Mouse (Mus musculus): ENCODE data around the gene Cblb. TPM values are rescaled to one million over a fixed set of nuclear protein-coding genes. Genes with fewer than 3 reads are reported as not detected.
A peak's percentile ranks its signal among the peaks of the same experiment; 100 is the strongest.

Gene Cblb
- total and polyA plus RNA-seq, 2 experiments from 2014 or later, result 3.4 to 10.4 TPM

- H3K27ac ChIP-seq (ENCODE audit: low read depth), result no peak overlapping the region
- H3K9me3 ChIP-seq (replicated peaks; ENCODE audit: control insufficient read depth, low read length), result no peaks in the 10 kb centered on the region
- H3K4me1 ChIP-seq (ENCODE audit: control insufficient read depth, insufficient read depth), result peaks cover 14% of the 10 kb centered on the region; the same call in 1 of the 2 replicates
- no peak for DNase-seq (ENCODE audit: low spot score)
- H3K4me3 ChIP-seq (ENCODE audit: low read depth, low read length), result no peak overlapping the region
- 60% methylated on average over 4 of the region's 4 CpGs for WGBS
- no peak for ATAC-seq (ENCODE audit: insufficient read depth, low read depth)
- peaks cover 24% of the 10 kb centered on the region for H3K36me3 ChIP-seq (replicated peaks; ENCODE audit: control insufficient read depth, insufficient read depth, low read length)
- H3K27me3 ChIP-seq (ENCODE audit: control insufficient read depth, insufficient read depth, low read length), result no peaks in the 10 kb centered on the region
- H3K9ac ChIP-seq (replicated peaks; ENCODE audit: low read depth, low read length), result no peak overlapping the region
- TF ChIP-seq EP300 (IDR thresholded peaks at IDR 0.05; ENCODE audit: low read depth) (no peak), CTCF (IDR thresholded peaks at IDR 0.05; ENCODE audit: low read depth) (no peak)
- no peak overlapping the region for H3K4me2 ChIP-seq (ENCODE audit: low read depth, low read length)
These were observed 14.0 kb downstream of the Cblb start for GRCm38 (mm10) chr16:52044985-52045384.

DNA sequence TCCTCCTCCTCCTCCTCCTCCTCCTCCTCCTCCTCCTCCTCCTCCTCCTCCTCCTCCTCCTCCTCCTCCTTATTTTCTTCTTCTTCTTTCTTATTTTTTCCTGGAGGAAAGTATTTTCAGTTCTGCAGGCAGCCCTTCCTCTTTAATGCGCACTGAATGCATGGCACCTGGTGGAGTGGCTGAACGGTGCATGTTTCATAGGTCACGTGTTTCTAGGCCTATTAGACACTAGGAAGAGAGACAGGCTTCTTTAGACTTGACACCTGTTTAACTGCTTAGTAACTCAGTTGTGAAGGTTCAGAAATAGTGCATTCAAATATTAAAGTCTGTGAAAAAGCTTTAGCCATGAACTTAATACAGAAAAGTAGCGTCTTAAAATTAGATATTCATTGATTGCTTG lies 15.4 kb downstream of the Cblb start:
- Histone ChIP-seq H3K9me3 (replicated peaks; ENCODE audit: control insufficient read depth, low read length) (no peaks in the 10 kb centered on the region), H3K9ac (replicated peaks; ENCODE audit: low read depth, low read length) (no peak overlapping the region), H3K4me3 (ENCODE audit: low read depth, low read length) (no peak overlapping the region), H3K4me1 (ENCODE audit: control insufficient read depth, insufficient read depth) (peaks cover 7% of the 10 kb centered on the region; the same call in 1 of the 2 replicates), H3K27me3 (ENCODE audit: control insufficient read depth, insufficient read depth, low read length) (no peaks in the 10 kb centered on the region), H3K4me2 (ENCODE audit: low read depth, low read length) (no peak overlapping the region), H3K36me3 (replicated peaks; ENCODE audit: control insufficient read depth, insufficient read depth, low read length) (peaks cover 28% of the 10 kb centered on the region), H3K27ac (ENCODE audit: low read depth) (no peak overlapping the region)
- ATAC-seq (ENCODE audit: insufficient read depth, low read depth) (no peak), DNase-seq (ENCODE audit: low spot score) (no peak)
- TF ChIP-seq CTCF (IDR thresholded peaks at IDR 0.05; ENCODE audit: low read depth), result no peak
- TF ChIP-seq EP300 (IDR thresholded peaks at IDR 0.05; ENCODE audit: low read depth), result no peak
- 82% methylated on average over 4 of the region's 4 CpGs for WGBS

DNA sequence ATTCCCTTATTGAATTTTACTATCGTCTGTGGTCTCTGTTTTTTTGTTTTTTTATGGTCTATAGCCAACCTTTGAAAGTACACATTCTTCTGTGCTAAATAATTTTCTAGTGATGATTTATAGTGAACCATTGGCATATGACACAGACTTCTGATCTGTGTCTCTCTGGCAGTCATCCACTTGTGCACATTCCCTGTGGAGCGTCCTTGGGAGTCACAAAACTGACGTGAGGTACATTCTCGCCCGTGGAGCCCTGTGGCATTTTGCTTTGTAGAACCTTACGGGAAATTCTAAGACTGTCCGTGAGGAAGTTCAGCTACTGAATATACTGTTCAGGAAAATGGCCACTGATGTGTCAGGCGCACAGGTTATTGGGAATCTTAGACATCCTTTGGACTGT lies 20.1 kb downstream of the Cblb start:
- Histone ChIP-seq H3K27me3 (ENCODE audit: control insufficient read depth, insufficient read depth, low read length) (no peaks in the 10 kb centered on the region), H3K36me3 (replicated peaks; ENCODE audit: control insufficient read depth, insufficient read depth, low read length) (peaks cover 28% of the 10 kb centered on the region), H3K4me3 (ENCODE audit: low read depth, low read length) (no peak overlapping the region), H3K9ac (replicated peaks; ENCODE audit: low read depth, low read length) (no peak overlapping the region), H3K9me3 (replicated peaks; ENCODE audit: control insufficient read depth, low read length) (no peaks in the 10 kb centered on the region), H3K4me2 (ENCODE audit: low read depth, low read length) (no peak overlapping the region), H3K27ac (ENCODE audit: low read depth) (no peak overlapping the region), H3K4me1 (ENCODE audit: control insufficient read depth, insufficient read depth) (peaks cover 25% of the 10 kb centered on the region)
- DNase-seq (ENCODE audit: low spot score), result no peak
- no peak for ATAC-seq (ENCODE audit: insufficient read depth, low read depth)
- 76% methylated on average over 8 of the region's 8 CpGs for WGBS
- no peak for TF ChIP-seq CTCF (IDR thresholded peaks at IDR 0.05; ENCODE audit: low read depth)
- no peak for TF ChIP-seq EP300 (IDR thresholded peaks at IDR 0.05; ENCODE audit: low read depth)

- no peak overlapping the region for H3K4me2 ChIP-seq (ENCODE audit: low read depth, low read length)
- H3K4me3 ChIP-seq (ENCODE audit: low read depth, low read length), result no peak overlapping the region
- 44% methylated on average over 5 of the region's 5 CpGs for WGBS
- DNase-seq (ENCODE audit: low spot score), result no peak
- no peak for TF ChIP-seq CTCF (IDR thresholded peaks at IDR 0.05; ENCODE audit: low read depth)
- no peak for TF ChIP-seq EP300 (IDR thresholded peaks at IDR 0.05; ENCODE audit: low read depth)
- no peak overlapping the region for H3K9ac ChIP-seq (replicated peaks; ENCODE audit: low read depth, low read length)
- peaks cover 38% of the 10 kb centered on the region for H3K4me1 ChIP-seq (ENCODE audit: control insufficient read depth, insufficient read depth)
- H3K9me3 ChIP-seq (replicated peaks; ENCODE audit: control insufficient read depth, low read length), result no peaks in the 10 kb centered on the region
- no peak overlapping the region for H3K27ac ChIP-seq (ENCODE audit: low read depth)
- no peak for ATAC-seq (ENCODE audit: insufficient read depth, low read depth)
- H3K36me3 ChIP-seq (replicated peaks; ENCODE audit: control insufficient read depth, insufficient read depth, low read length), result peaks cover 21% of the 10 kb centered on the region
- H3K27me3 ChIP-seq (ENCODE audit: control insufficient read depth, insufficient read depth, low read length), result no peaks in the 10 kb centered on the region
These were observed 21.7 kb downstream of the Cblb start for GRCm38 (mm10) chr16:52052734-52053133.

GRCm38 (mm10) chr16:52055236-52055635 lies 24.2 kb downstream of the Cblb start:
- peaks cover 48% of the 10 kb centered on the region for H3K4me1 ChIP-seq (ENCODE audit: control insufficient read depth, insufficient read depth)
- TF ChIP-seq EP300 (IDR thresholded peaks at IDR 0.05; ENCODE audit: low read depth) (no peak), CTCF (IDR thresholded peaks at IDR 0.05; ENCODE audit: low read depth) (no peak)
- DNase-seq (ENCODE audit: low spot score) (no peak), ATAC-seq (ENCODE audit: insufficient read depth, low read depth) (no peak)
- no peaks in the 10 kb centered on the region for H3K9me3 ChIP-seq (replicated peaks; ENCODE audit: control insufficient read depth, low read length)
- no peak overlapping the region for H3K9ac ChIP-seq (replicated peaks; ENCODE audit: low read depth, low read length)
- no peak overlapping the region for H3K4me2 ChIP-seq (ENCODE audit: low read depth, low read length)
- 85% methylated on average over 3 of the region's 3 CpGs for WGBS
- no peak overlapping the region for H3K4me3 ChIP-seq (ENCODE audit: low read depth, low read length)
- H3K27me3 ChIP-seq (ENCODE audit: control insufficient read depth, insufficient read depth, low read length), result no peaks in the 10 kb centered on the region
- H3K27ac ChIP-seq (ENCODE audit: low read depth), result peak overlapping the region; percentile 19; the same call in 1 of the 2 replicates
- H3K36me3 ChIP-seq (replicated peaks; ENCODE audit: control insufficient read depth, insufficient read depth, low read length), result peaks cover 4% of the 10 kb centered on the region; the same call in 1 of the 2 replicates

- Histone ChIP-seq H3K27me3 (ENCODE audit: control insufficient read depth, insufficient read depth, low read length) (no peaks in the 10 kb centered on the region), H3K36me3 (replicated peaks; ENCODE audit: control insufficient read depth, insufficient read depth, low read length) (0 out of 2 replicates have a peak, but pooled peaks cover 3% of the 10 kb centered on the region), H3K9ac (replicated peaks; ENCODE audit: low read depth, low read length) (no peak overlapping the region), H3K4me3 (ENCODE audit: low read depth, low read length) (no peak overlapping the region), H3K9me3 (replicated peaks; ENCODE audit: control insufficient read depth, low read length) (no peaks in the 10 kb centered on the region), H3K27ac (ENCODE audit: low read depth) (peak overlapping the region; percentile 70), H3K4me1 (ENCODE audit: control insufficient read depth, insufficient read depth) (peaks cover 58% of the 10 kb centered on the region), H3K4me2 (ENCODE audit: low read depth, low read length) (peak overlapping the region; percentile 13; the same call in 1 of the 2 replicates)
- TF ChIP-seq EP300 (IDR thresholded peaks at IDR 0.05; ENCODE audit: low read depth) (no peak), CTCF (IDR thresholded peaks at IDR 0.05; ENCODE audit: low read depth) (no peak)
- 40% methylated on average over 4 of the region's 4 CpGs for WGBS
- DNase-seq (ENCODE audit: low spot score), result no peak
- no peak for ATAC-seq (ENCODE audit: insufficient read depth, low read depth)
These were observed 25.1 kb downstream of the Cblb start for GRCm38 (mm10) chr16:52056164-52056563.
